Mouse (Mus musculus): ENCODE results near the gene Ggt6. TPM values are rescaled to one million over a fixed set of nuclear protein-coding genes. Genes with fewer than 3 reads are reported as not detected.

Ggt6 gene
- polyA plus RNA-seq (2015; fragmentation: Nextera tagmentation; extraction: Ambion mirVana), result 1.1 and 1.4 TPM in 2 replicates

GRCm38 (mm10) chr11:72434963-72435693, at the start of gene Ggt6:
Gene Ggt6, plus strand, starts transcription at chr11:72435526.

DNA sequence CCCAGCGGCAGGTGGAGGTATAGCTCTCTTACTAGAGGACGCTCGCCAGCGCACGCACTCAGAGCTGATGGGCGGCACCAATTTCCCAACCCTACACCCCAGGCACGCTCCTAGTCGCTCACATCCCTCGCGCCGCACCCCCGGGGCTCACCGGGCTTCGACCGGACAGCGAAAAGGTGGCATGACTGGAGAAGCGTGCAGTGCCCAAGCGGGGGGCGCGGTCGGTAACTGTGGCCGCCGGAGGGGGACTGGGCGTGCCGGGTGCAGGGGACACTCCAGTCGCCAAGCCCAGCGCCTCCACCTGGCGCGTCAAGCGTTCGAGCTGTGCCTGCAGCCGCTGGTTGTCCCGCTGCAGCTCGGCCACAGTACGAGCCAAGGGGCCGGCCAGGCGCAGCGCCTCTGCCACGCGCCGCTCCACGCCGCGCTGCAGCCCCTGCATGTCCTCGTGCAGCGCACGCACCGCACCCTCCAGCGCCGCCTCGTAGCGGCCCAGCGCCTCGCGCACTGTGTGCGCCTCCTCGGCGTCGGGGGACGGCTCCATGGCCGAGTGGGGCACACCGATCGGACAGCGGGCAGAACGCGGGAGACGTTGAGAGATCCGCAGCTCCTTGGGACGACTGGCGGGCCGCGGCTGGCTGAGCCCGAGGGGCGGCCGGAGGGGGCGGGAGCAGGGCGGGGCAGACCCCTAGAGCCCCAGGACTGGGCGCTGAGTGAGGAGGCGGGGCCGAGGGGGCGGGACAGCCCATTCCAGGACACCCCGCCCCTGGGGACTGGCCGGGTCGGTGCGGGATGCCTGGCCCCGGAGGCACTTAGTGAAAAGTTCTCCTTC, 24.0 kb upstream of the Ggt6 start, which contains the start of gene Smtnl2:
Gene Smtnl2 (minus strand): TSS at position 621 of the 829 bp plus-strand sequence.

GRCm38 (mm10) chr11:72440965-72441664, 5.8 kb downstream of the Ggt6 start, which contains the start of gene Mybbp1a:
Gene Mybbp1a, plus strand, starts transcription at chr11:72441355.

Small RNAs within 50 kb of the gene (microRNA-seq; reads per million reads assigned to microRNA genes)
- gene Mir6338, result not detected

Other genes with a start within 250 kb of the Ggt6 start
- gene Gm43951, start 228.7 kb upstream of the Ggt6 start, polyA plus RNA-seq (2015; fragmentation: Nextera tagmentation; extraction: Ambion mirVana), result 0.07 and 0.08 TPM in 2 replicates
- 6.2 and 6.6 TPM in 2 replicates for gene 4933427D14Rik, start 228.1 kb upstream of the Ggt6 start, polyA plus RNA-seq (2015; fragmentation: Nextera tagmentation; extraction: Ambion mirVana)
- gene Txndc17, start 228.0 kb upstream of the Ggt6 start, polyA plus RNA-seq (2015; fragmentation: Nextera tagmentation; extraction: Ambion mirVana), result 245 and 246 TPM in 2 replicates
- 28.3 and 28.4 TPM in 2 replicates for gene Med31, start 219.9 kb upstream of the Ggt6 start, polyA plus RNA-seq (2015; fragmentation: Nextera tagmentation; extraction: Ambion mirVana)
- 0.06 and 0.08 TPM in 2 replicates for gene Slc13a5, start 168.3 kb upstream of the Ggt6 start, polyA plus RNA-seq (2015; fragmentation: Nextera tagmentation; extraction: Ambion mirVana)
- gene Xaf1, start 133.9 kb upstream of the Ggt6 start, polyA plus RNA-seq (2015; fragmentation: Nextera tagmentation; extraction: Ambion mirVana), result 20.3 and 24.7 TPM in 2 replicates
- not detected in 2 replicates for gene Fbxo39, start 121.1 kb upstream of the Ggt6 start, polyA plus RNA-seq (2015; fragmentation: Nextera tagmentation; extraction: Ambion mirVana)
- gene Tekt1, start 73.1 kb upstream of the Ggt6 start, polyA plus RNA-seq (2015; fragmentation: Nextera tagmentation; extraction: Ambion mirVana), result 0.11 TPM in 1 of 2 replicates, not detected in the other
- 31.2 and 39.8 TPM in 2 replicates for gene Smtnl2, start 23.8 kb upstream of the Ggt6 start, polyA plus RNA-seq (2015; fragmentation: Nextera tagmentation; extraction: Ambion mirVana)
- gene Mybbp1a, start 5.8 kb downstream of the Ggt6 start, polyA plus RNA-seq (2015; fragmentation: Nextera tagmentation; extraction: Ambion mirVana), result 69.5 and 71.9 TPM in 2 replicates
- 3.3 and 3.7 TPM in 2 replicates for gene Spns2, start 54.4 kb downstream of the Ggt6 start, polyA plus RNA-seq (2015; fragmentation: Nextera tagmentation; extraction: Ambion mirVana)
- 0.06 and 0.07 TPM in 2 replicates for gene Spns3, start 115.0 kb downstream of the Ggt6 start, polyA plus RNA-seq (2015; fragmentation: Nextera tagmentation; extraction: Ambion mirVana)
- gene Ube2g1, start 171.8 kb downstream of the Ggt6 start, polyA plus RNA-seq (2015; fragmentation: Nextera tagmentation; extraction: Ambion mirVana), result 45.5 and 54.4 TPM in 2 replicates

Measured in urinary bladder, postnatal 0 days (tissue).